Mouse (Mus musculus) brain, embryonic 14.5 days (tissue): ENCODE measurements around the gene Tmem14c.

ENCODE experiments used
- CTCF ChIP-seq: fragments of 200-500 bp; IDR thresholded peaks from 2 replicates; pipeline ENCODE4 v1.5.1; 2012; ENCODE audit warnings: inconsistent platforms, mild to moderate bottlenecking, moderate library complexity, borderline replicate concordance; ENCODE audit not compliant: insufficient read depth, insufficient read length; ENCODE audit errors: extremely low read depth
- POLR2A ChIP-seq: fragments of 200-500 bp; IDR thresholded peaks from 2 replicates; pipeline ENCODE4 v1.6.1; 2012; ENCODE audit warnings: mild to moderate bottlenecking, inconsistent platforms, borderline replicate concordance; ENCODE audit not compliant: poor library complexity, insufficient read depth, insufficient read length, severe bottlenecking; ENCODE audit errors: extremely low read depth

- TF ChIP-seq POLR2A: no peak
- no peak for TF ChIP-seq CTCF
These were observed 37.4 kb upstream of the Tmem14c start for GRCm38 (mm10) chr13:40978652-40979051.
